Mouse (Mus musculus) liver, adult 2 months (tissue): ENCODE results near the gene Prm1. TPM values are rescaled to one million over a fixed set of nuclear protein-coding genes. Genes with fewer than 3 reads are reported as not detected.

ENCODE experiments used
- DNase-seq: peaks from one replicate; pipeline ENCODE4 v3.0.0-alpha.2; 2011; ENCODE audit warnings: low read depth, low spot score; ENCODE audit errors: extremely low read depth
- H3K27ac ChIP-seq: fragments of 200-500 bp; replicated peaks from 2 replicates; pipeline ENCODE4 v1.5.1; 2012; ENCODE audit warnings: low read depth, mild to moderate bottlenecking, control low read depth, inconsistent platforms, low read length; ENCODE audit not compliant: insufficient read depth
- H3K27me3 ChIP-seq: fragments of 200-500 bp; 2 replicates; pipeline ENCODE4 v1.6.1; 2012; ENCODE audit warnings: mild to moderate bottlenecking, moderate library complexity, low read length, inconsistent platforms; ENCODE audit not compliant: control insufficient read depth, insufficient read depth
- H3K36me3 ChIP-seq: fragments of 200-500 bp; 2 replicates; pipeline ENCODE4 v1.6.1; 2012; ENCODE audit warnings: low read length, inconsistent platforms; ENCODE audit not compliant: control insufficient read depth, insufficient read depth
- H3K4me1 ChIP-seq: fragments of 200-500 bp; 2 replicates; pipeline ENCODE4 v1.6.1; 2011; ENCODE audit warnings: low read length; ENCODE audit not compliant: control insufficient read depth, insufficient read depth
- H3K4me3 ChIP-seq: fragments of 200-500 bp; 2 replicates; pipeline ENCODE4 v1.5.1; 2011; ENCODE audit warnings: low read depth, mild to moderate bottlenecking, control low read depth, low read length, moderate library complexity; ENCODE audit not compliant: insufficient read depth
- H3K79me2 ChIP-seq: fragments of 200-500 bp; 2 replicates; pipeline ENCODE4 v1.6.1; 2012; ENCODE audit warnings: inconsistent platforms, mild to moderate bottlenecking, low read length, moderate library complexity; ENCODE audit not compliant: control insufficient read depth, insufficient read depth
- H3K9ac ChIP-seq: fragments of 200-500 bp; 2 replicates; pipeline ENCODE4 v1.6.1; 2012; ENCODE audit warnings: low read depth, mild to moderate bottlenecking, control low read depth, inconsistent platforms, low read length
- CTCF ChIP-seq: fragments of 200-500 bp; IDR thresholded peaks from 2 replicates; pipeline ENCODE4 v1.5.1; 2011; ENCODE audit warnings: low read depth, low read length, control low read depth
- POLR2A ChIP-seq: fragments of 200-500 bp; IDR thresholded peaks from 2 replicates; pipeline ENCODE4 v1.6.1; 2011; ENCODE audit warnings: low read length, control low read depth; ENCODE audit not compliant: insufficient read depth; ENCODE audit errors: extremely low read depth
- WGBS: fragments of 180-500 bp; shearing (Covaris S2); methylation state at CpG from one replicate; pipeline ENCODE4 v1.1.7; 2018; 5-methylcytosine and 5-hydroxymethylcytosine counted together
- polyA plus RNA-seq: library from polyadenylated mRNA; depleted of rRNA; stranded (reverse); fragments of >200 nt; gene quantifications from 2 replicates; pipeline ENCODE4 v1.2.3, GENCODE M21; 2012
- total RNA-seq: library from RNA; depleted of rRNA; stranded (reverse); fragments of >200 nt; gene quantifications from 2 replicates; pipeline ENCODE4 v1.2.3, GENCODE M21; 2014

Gene Prm1
- total and polyA plus RNA-seq, 2 experiments: not detected

DNA sequence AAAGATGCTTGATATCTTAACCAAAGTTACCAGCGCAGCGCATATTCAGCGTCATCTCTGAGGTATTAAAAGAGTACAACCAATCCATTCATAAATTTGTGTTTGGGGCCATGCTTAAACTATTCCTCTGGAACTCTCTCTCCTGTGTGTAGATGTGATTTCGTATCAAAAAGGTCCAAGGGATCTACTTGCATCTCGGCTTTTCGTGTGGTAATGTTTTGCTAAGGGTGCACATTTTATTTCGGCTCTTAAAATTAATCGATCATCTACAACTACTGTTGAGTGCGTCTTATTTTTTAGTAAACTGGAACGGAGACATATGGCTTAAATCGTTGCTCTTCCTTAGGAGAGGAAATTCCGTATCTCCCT, 28.9 kb upstream of the Prm1 start:
- no peak overlapping the region for H3K9ac ChIP-seq
- DNase-seq: no peak
- peak overlapping the region; percentile 88; the same call in 1 of the 2 replicates for H3K4me3 ChIP-seq
- peaks cover 5% of the 10 kb centered on the region; the same call in 1 of the 2 replicates for H3K4me1 ChIP-seq
- H3K27me3 ChIP-seq: no peaks in the 10 kb centered on the region
- H3K36me3 ChIP-seq: no peaks in the 10 kb centered on the region
- WGBS: 8% methylated on average over 12 of the region's 12 CpGs
- TF ChIP-seq CTCF (no peak), POLR2A (no peak)
- no peak overlapping the region for H3K27ac ChIP-seq
- H3K79me2 ChIP-seq: no peaks in the 10 kb centered on the region

DNA sequence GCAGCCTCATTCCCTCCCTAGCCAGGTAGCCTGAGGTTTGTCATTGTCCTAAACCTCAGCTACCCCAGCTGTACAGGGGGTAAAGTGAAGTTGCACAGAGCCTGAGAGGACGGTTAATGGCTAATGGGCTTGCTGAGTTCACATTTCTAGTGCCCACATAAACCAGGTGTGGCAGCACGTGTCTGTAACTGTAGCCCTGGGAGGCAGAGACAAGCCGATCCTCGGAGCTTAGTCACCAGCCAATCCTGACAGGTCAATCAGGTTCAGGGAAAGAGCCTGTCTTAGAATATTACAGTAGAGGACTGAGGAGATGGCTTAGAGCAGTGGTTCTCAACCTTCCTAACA, 22.8 kb upstream of the Prm1 start:
- WGBS: 89% methylated on average over 4 of the region's 4 CpGs
- H3K27ac ChIP-seq: no peak overlapping the region
- H3K4me1 ChIP-seq: no peaks in the 10 kb centered on the region
- H3K79me2 ChIP-seq: no peaks in the 10 kb centered on the region
- no peak for DNase-seq
- H3K4me3 ChIP-seq: no peak overlapping the region
- H3K9ac ChIP-seq: no peak overlapping the region
- TF ChIP-seq CTCF: no peak
- TF ChIP-seq POLR2A: no peak
- no peaks in the 10 kb centered on the region for H3K36me3 ChIP-seq
- H3K27me3 ChIP-seq: no peaks in the 10 kb centered on the region

DNA sequence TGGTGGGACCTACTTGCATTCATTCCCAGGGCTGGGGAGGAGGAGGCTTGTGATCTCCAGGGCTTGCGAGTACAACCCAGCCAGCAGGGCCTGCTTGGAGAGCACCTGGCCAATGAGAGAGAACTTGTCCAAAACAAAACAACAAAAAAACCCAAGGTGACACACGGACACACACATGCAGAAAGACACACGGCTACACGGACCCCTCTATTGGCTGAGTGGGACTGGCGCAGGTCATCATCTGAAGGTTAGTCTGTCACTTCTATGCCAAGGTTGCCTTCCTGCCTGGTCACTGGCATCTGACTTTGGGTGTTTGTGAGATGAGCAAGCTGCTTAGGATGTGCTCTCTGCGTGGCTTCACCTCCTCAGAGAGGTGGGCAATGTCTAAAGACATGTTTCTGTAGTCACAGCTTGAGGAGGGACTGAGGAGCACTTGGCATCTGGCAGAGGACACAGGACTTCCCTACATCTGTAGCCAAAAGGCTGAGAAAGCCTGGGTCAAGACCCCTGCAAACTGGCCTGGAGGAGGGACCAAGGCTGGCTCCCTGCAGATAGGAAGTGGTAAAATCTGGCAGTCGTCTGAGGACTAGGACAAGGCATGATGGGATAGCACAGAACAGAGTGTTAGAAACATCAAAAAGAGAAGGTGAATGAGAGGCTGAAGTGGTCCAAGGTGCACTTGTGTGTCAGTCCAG, 22.3 kb upstream of the Prm1 start:
- H3K36me3 ChIP-seq: no peaks in the 10 kb centered on the region
- no peaks in the 10 kb centered on the region for H3K4me1 ChIP-seq
- no peak for DNase-seq
- no peaks in the 10 kb centered on the region for H3K27me3 ChIP-seq
- no peak for TF ChIP-seq POLR2A
- TF ChIP-seq CTCF: no peak
- H3K9ac ChIP-seq: no peak overlapping the region
- H3K4me3 ChIP-seq: no peak overlapping the region
- no peak overlapping the region for H3K27ac ChIP-seq
- WGBS: 90% methylated on average over 7 of the region's 7 CpGs
- H3K79me2 ChIP-seq: no peaks in the 10 kb centered on the region

DNA sequence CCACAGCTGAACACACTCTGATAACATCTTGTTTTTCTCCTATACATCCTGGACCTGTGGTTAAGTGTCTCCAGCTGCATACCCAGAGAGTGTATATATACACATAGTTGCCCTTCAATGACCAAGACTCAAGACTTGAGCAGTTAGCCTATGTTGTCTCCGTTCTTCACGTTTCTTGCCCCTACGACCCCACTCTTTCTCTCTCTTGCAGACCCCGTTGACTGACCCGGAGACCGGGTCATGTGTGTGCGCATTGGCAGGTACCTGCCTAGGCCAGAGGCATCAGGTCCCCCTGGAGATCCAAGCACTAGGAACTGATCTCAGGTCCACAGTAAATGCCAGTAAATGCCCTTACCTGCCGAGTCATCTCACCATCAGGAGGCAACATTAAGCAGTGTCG, 21.6 kb upstream of the Prm1 start:
- WGBS: 94% methylated on average over 9 of the region's 9 CpGs
- no peak for DNase-seq
- Histone ChIP-seq H3K27ac (no peak overlapping the region), H3K27me3 (no peaks in the 10 kb centered on the region), H3K4me3 (no peak overlapping the region), H3K4me1 (no peaks in the 10 kb centered on the region), H3K36me3 (no peaks in the 10 kb centered on the region), H3K79me2 (no peaks in the 10 kb centered on the region), H3K9ac (no peak overlapping the region)
- TF ChIP-seq CTCF: no peak
- TF ChIP-seq POLR2A: no peak

DNA sequence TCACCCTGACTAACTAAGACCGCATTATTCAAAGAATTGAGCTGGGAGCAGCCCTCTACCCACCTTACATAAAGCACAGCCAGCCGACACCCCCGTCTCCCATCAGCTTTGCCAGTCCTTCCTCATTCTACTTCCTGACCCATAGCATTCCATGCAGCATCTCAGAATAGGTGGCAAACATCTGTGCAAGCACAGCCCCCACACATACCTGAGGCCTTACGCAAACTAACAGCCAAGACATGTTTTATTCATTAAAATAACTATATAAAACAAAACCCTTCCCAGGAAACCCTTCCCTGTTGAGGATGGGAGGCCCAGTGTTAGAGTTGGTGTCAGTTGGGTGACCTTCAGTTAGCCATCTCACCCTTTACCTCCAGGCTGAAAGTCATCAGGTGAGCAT, 20.2 kb upstream of the Prm1 start:
- Histone ChIP-seq H3K4me1 (no peaks in the 10 kb centered on the region), H3K9ac (no peak overlapping the region), H3K79me2 (no peaks in the 10 kb centered on the region), H3K27me3 (no peaks in the 10 kb centered on the region), H3K36me3 (no peaks in the 10 kb centered on the region), H3K4me3 (no peak overlapping the region), H3K27ac (no peak overlapping the region)
- 95% methylated on average over 4 of the region's 4 CpGs for WGBS
- no peak for TF ChIP-seq CTCF
- no peak for TF ChIP-seq POLR2A
- no peak for DNase-seq

DNA sequence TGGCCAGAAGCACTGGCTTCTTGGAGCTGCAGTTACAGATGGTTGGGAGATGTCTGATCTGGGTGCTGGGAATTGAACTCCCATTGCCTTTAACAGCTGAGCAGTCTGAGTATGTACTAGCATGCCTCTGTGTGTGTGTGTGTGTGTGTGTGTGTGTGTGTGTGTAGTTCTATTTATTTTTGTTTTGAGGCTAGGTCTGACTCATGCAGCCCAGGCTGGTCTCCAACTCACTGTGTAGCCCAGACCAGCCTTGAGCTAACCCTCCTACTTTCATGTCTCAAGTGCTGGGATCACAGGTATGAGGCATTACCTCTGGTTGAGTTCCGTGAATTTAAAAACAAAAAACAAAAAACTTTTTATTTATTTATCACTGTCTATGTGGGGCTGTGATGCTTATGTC, 18.9 kb upstream of the Prm1 start:
- Histone ChIP-seq H3K36me3 (no peaks in the 10 kb centered on the region), H3K27ac (no peak overlapping the region), H3K4me3 (no peak overlapping the region), H3K27me3 (no peaks in the 10 kb centered on the region), H3K9ac (no peak overlapping the region), H3K79me2 (no peaks in the 10 kb centered on the region), H3K4me1 (no peaks in the 10 kb centered on the region)
- 83% methylated on average over 1 of the region's 1 CpGs for WGBS
- TF ChIP-seq CTCF: no peak
- TF ChIP-seq POLR2A: no peak
- no peak for DNase-seq
